Mouse (Mus musculus) neural tube, embryonic 13.5 days (tissue): ENCODE measurements around the gene Ltbp4. TPM values are rescaled to one million over a fixed set of nuclear protein-coding genes. Genes with fewer than 3 reads are reported as not detected.

ENCODE experiments used
- ATAC-seq: fragments of 200-750 bp; cut with Nextera tagmentation; 2 replicates; pipeline ENCODE4 v1.8.0; 2017; ENCODE audit warnings: low read depth, mild to moderate bottlenecking, moderate TSS enrichment, moderate library complexity
- H3K27ac ChIP-seq: fragments of 300-500 bp; sonication (generic); replicated peaks from 2 replicates; pipeline ENCODE4 v1.5.1; 2015; ENCODE audit warnings: moderate library complexity, mild to moderate bottlenecking, inconsistent platforms
- H3K27me3 ChIP-seq: fragments of 300-500 bp; sonication (generic); 2 replicates; pipeline ENCODE4 v1.6.1; 2015; ENCODE audit warnings: mild to moderate bottlenecking, inconsistent platforms
- H3K36me3 ChIP-seq: fragments of 300-500 bp; sonication (generic); 2 replicates; pipeline ENCODE4 v1.6.1; 2015; ENCODE audit warnings: mild to moderate bottlenecking, inconsistent platforms
- H3K4me1 ChIP-seq: fragments of 300-500 bp; sonication (generic); replicated peaks from 2 replicates; pipeline ENCODE4 v1.6.1; 2015; ENCODE audit warnings: inconsistent platforms
- H3K4me2 ChIP-seq: fragments of 300-500 bp; sonication (generic); 2 replicates; pipeline ENCODE4 v1.6.1; 2015; ENCODE audit warnings: inconsistent platforms, mild to moderate bottlenecking, moderate library complexity
- H3K4me3 ChIP-seq: fragments of 300-500 bp; sonication (generic); 2 replicates; pipeline ENCODE4 v1.5.1; 2015; ENCODE audit warnings: mild to moderate bottlenecking, inconsistent platforms
- H3K9ac ChIP-seq: fragments of 300-500 bp; sonication (generic); 2 replicates; pipeline ENCODE4 v1.6.1; 2015; ENCODE audit warnings: moderate library complexity, mild to moderate bottlenecking, inconsistent platforms
- H3K9me3 ChIP-seq: fragments of 300-500 bp; sonication (generic); 2 replicates; pipeline ENCODE4 v1.6.1; 2016; ENCODE audit warnings: inconsistent platforms
- WGBS: fragments of 180-500 bp; shearing (Covaris S2); methylation state at CpG from one replicate; pipeline ENCODE4 v1.1.7; 2015; 5-methylcytosine and 5-hydroxymethylcytosine counted together
- polyA plus RNA-seq: library from polyadenylated mRNA; unstranded; fragments of >200 nt; fragmentation: Nextera tagmentation; extraction: Ambion mirVana; gene quantifications from 2 replicates; pipeline ENCODE4 v1.2.1, GENCODE M21; 2015

Ltbp4 gene
- polyA plus RNA-seq, 1 experiment from 2014 or later, result 6.9 TPM

DNA sequence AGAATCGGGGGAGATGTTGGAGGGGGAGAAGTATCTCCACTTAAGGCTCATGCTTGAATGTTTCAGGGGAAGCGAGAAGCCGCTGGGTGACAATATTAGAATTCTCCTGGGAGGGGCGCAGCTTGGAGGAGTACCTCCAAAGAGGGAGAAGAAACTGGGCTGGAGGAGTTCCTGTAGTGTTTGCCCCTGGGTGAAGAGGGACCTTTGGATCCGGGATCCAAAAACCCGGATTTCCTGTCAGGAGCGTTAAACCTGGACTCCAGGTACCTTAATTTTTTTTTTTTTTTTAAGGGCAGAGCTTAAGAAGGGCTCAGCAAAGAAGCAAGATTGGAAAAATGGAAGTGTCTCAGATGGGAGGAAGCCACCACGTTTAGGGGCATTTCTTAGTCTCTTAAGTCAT lies 5.6 kb downstream of the Ltbp4 start:
- Histone ChIP-seq H3K9ac (no peak overlapping the region), H3K27me3 (peaks cover 98% of the 10 kb centered on the region), H3K4me3 (peak overlapping the region; percentile 47; the same call in 1 of the 2 replicates), H3K4me2 (peak overlapping the region; percentile 87), H3K9me3 (no peaks in the 10 kb centered on the region), H3K36me3 (no peaks in the 10 kb centered on the region), H3K27ac (no peak overlapping the region), H3K4me1 (peaks cover 69% of the 10 kb centered on the region)
- ATAC-seq, result no peak
- 7% methylated on average over 8 of the region's 8 CpGs for WGBS

DNA sequence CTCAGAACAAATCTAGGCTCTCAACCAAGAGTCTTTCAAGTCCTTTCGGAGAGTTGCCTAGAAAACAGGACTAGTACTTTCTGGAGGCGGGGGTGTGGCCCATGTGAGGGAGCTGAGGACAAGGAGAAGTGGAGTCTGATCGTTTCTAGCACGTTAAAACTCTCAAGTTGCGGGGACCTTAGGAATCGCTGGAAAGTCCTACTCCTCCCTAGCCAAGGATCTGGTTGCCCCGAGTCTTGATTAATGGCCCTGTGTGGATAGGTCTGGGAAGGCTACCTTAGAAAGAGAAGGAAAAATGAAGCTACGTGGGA lies 6.0 kb downstream of the Ltbp4 start:
- Histone ChIP-seq H3K4me2 (peak overlapping the region; percentile 60), H3K9me3 (no peaks in the 10 kb centered on the region), H3K36me3 (no peaks in the 10 kb centered on the region), H3K4me1 (peaks cover 67% of the 10 kb centered on the region), H3K27me3 (peaks cover 98% of the 10 kb centered on the region), H3K4me3 (peak overlapping the region; percentile 37; the same call in 1 of the 2 replicates), H3K27ac (no peak overlapping the region), H3K9ac (no peak overlapping the region)
- 4% methylated on average over 8 of the region's 8 CpGs for WGBS
- no peak for ATAC-seq

DNA sequence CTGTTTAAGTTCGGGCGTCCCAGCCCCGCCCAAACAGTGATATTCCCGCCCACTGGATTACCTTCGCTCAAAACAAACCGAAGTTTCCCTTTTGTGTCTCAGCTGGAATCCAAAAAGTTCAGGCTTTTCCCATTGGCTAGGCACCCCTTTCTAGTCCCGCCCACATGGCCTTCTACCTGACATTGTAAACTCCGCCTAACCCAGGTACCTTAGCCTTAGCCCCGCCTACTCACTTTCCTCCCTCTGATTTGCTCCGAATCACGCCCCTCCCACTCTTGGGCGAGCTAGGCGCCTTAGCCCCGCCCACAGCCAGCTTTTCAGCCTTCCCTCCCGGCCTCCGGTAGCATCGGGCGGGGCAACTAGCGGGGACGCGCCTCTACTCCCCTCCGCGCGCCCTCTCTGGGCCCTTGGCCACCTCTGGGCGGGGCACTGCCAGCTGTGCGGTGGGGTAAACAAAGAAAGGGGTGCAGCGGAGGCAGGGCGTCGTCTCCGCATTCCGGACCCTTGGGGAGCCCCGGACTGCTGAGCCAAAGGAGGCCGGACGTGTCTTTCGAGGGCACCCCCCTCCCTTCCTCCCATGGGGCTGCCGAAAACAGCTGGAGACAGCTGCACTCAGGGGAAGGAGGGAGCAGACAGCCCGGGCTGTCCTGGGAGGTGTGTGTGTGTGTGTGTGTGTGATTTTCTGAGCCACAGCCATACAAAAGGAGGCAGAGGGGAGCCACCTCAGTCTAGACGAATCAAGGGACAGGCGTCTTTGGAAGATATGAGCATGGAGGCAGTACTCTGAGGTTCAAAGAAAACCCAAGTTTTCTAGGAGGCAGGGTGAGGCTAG lies 6.6 kb downstream of the Ltbp4 start:
- no peaks in the 10 kb centered on the region for H3K36me3 ChIP-seq
- no peak for ATAC-seq
- H3K4me1 ChIP-seq, result peaks cover 67% of the 10 kb centered on the region
- peak overlapping the region; percentile 56 for H3K9ac ChIP-seq
- H3K9me3 ChIP-seq, result no peaks in the 10 kb centered on the region
- H3K4me3 ChIP-seq, result peak overlapping the region; percentile 37
- peak overlapping the region; percentile 60 for H3K4me2 ChIP-seq
- under 1% methylated on average over 39 of the region's 39 CpGs for WGBS
- H3K27me3 ChIP-seq, result peaks cover 99% of the 10 kb centered on the region
- no peak overlapping the region for H3K27ac ChIP-seq

DNA sequence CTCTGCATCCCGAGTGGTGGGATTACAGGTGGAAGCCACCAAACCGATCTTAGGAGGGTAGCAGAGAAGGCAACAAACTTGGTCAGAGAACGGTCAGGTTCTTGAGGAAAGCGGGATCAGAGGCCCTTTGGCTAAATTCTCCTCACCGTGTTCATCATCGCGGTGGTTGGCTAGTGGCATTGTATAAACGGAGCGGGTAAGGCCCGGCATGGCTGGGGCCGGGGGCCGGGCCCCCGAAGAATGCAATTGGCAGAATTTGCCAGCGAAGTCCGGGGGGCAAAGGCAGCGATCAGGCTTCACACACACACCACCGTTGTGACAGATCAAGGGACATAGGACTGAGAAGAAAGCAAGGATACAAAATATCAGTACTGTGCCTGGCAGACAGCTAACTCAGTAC lies 7.5 kb downstream of the Ltbp4 start:
- Histone ChIP-seq H3K4me1 (peaks cover 75% of the 10 kb centered on the region), H3K4me2 (peak overlapping the region; percentile 60), H3K4me3 (0 out of 2 replicates have a peak overlapping the region, but pooled peaks have one; percentile 21), H3K36me3 (no peaks in the 10 kb centered on the region), H3K27ac (no peak overlapping the region), H3K9ac (no peak overlapping the region), H3K27me3 (peaks cover 100% of the 10 kb centered on the region), H3K9me3 (no peaks in the 10 kb centered on the region)
- ATAC-seq, result no peak
- WGBS, result 23% methylated on average over 17 of the region's 17 CpGs

DNA sequence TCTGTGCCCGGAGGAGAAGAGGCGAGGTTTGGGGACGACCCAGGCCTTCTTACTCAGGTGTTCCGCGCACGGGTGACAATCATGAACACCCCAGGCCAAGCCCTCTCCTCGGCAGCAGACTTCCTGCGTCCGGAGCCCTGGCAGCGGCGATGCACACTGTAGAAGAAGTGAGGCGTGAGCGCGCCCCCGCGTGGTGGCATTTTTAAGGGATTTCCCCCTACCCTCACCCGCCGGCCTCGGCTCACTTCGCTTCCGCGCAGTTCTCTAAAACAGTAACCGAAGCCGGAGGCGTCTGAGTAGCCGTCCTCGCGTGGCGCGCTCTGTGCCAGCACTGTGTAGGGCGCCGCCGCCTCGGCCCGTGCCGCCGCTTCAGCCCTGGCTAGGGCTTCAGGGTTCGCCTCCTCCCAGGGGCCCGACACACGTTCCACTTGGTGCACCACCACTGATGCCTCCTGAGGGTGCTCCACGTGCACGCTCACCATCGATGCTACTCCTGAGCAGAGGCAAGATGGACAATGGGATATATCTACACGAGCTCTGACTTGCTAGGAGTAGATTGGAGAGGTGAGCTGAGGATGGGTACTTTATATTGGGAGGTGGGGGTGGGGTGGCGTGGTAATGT lies 8.1 kb downstream of the Ltbp4 start:
- no peaks in the 10 kb centered on the region for H3K36me3 ChIP-seq
- H3K4me2 ChIP-seq, result peak overlapping the region; percentile 60
- H3K4me1 ChIP-seq, result peaks cover 70% of the 10 kb centered on the region
- H3K9me3 ChIP-seq, result no peaks in the 10 kb centered on the region
- peak overlapping the region; percentile 21 for H3K4me3 ChIP-seq
- WGBS, result 3% methylated on average over 45 of the region's 45 CpGs
- H3K27me3 ChIP-seq, result peaks cover 100% of the 10 kb centered on the region
- no peak overlapping the region for H3K27ac ChIP-seq
- ATAC-seq, result no peak
- H3K9ac ChIP-seq, result no peak overlapping the region

DNA sequence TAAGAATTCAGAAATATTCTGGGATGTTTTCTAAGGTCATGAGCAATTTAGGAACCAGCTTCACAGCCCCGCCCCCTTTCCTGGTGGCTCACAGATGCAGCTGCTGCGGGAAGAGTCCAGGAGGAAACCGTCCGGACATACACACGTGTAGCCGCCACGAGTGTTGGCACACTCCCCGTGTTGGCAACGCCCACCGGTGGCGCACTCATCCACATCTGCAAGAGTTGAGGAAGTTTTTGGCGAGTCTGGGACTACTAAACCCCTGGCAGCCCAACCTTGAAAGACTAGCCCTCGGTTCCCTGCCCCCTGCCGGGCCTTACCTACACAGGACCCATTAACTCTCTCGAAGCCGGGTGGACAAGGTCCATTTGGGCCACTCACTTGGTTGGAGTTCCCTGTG lies 8.8 kb downstream of the Ltbp4 start:
- WGBS, result 37% methylated on average over 16 of the region's 16 CpGs
- peaks cover 100% of the 10 kb centered on the region for H3K27me3 ChIP-seq
- H3K4me1 ChIP-seq, result peaks cover 62% of the 10 kb centered on the region
- H3K36me3 ChIP-seq, result no peaks in the 10 kb centered on the region
- H3K9ac ChIP-seq, result no peak overlapping the region
- H3K27ac ChIP-seq, result no peak overlapping the region
- no peaks in the 10 kb centered on the region for H3K9me3 ChIP-seq
- no peak for ATAC-seq
- H3K4me2 ChIP-seq, result no peak overlapping the region
- H3K4me3 ChIP-seq, result no peak overlapping the region

DNA sequence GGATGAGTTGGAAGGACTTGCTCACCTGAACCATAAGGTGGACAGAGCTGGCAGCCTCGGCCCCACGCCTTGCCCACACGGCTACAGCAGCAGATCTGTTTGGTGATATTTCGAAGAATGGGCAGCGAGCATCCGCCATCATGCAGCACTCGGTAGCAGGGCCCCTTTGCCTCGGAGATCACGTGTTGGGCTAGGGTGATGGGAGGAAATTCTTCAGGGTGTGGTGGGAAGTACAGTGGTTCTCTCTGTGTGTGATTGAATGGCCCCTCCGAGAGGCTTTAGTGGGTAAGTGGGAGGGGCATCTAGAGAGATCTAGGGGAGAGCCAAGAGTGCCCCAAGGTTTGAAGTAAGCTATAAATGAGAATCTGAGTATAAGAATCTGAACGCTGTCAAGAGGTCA lies 9.3 kb downstream of the Ltbp4 start:
- 83% methylated on average over 11 of the region's 11 CpGs for WGBS

DNA sequence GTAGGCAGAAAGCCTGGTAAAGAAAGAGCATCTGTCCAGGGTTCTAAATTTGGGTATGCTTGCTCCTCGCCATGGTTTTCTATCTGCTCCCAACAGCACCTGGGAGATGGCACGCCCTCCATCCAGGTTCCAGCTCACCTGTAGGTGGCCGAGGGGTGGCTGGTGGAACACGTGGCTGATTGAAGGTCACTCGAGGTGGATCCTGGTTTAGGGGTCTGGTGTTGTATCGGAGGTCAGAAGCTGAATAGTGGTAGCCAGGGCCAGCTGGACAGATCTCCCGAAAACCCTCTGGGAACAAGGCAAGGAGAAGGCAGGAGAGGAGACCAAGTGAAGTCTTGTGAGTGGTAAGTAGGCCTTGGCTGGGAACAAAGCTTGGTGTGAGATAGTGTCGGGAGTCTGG lies 10.0 kb downstream of the Ltbp4 start:
- Histone ChIP-seq H3K4me2 (no peak overlapping the region), H3K27ac (no peak overlapping the region), H3K27me3 (peaks cover 96% of the 10 kb centered on the region), H3K4me3 (no peak overlapping the region), H3K9me3 (no peaks in the 10 kb centered on the region), H3K36me3 (no peaks in the 10 kb centered on the region), H3K4me1 (peaks cover 51% of the 10 kb centered on the region), H3K9ac (no peak overlapping the region)
- 91% methylated on average over 8 of the region's 8 CpGs for WGBS
- no peak for ATAC-seq

More for the DNA sequence above, 9.3 kb downstream of the Ltbp4 start:
- Histone ChIP-seq H3K4me3 (no peak overlapping the region), H3K4me2 (no peak overlapping the region), H3K9me3 (no peaks in the 10 kb centered on the region), H3K27ac (no peak overlapping the region), H3K27me3 (peaks cover 96% of the 10 kb centered on the region), H3K36me3 (no peaks in the 10 kb centered on the region), H3K4me1 (peaks cover 57% of the 10 kb centered on the region), H3K9ac (no peak overlapping the region)
- ATAC-seq, result no peak

DNA sequence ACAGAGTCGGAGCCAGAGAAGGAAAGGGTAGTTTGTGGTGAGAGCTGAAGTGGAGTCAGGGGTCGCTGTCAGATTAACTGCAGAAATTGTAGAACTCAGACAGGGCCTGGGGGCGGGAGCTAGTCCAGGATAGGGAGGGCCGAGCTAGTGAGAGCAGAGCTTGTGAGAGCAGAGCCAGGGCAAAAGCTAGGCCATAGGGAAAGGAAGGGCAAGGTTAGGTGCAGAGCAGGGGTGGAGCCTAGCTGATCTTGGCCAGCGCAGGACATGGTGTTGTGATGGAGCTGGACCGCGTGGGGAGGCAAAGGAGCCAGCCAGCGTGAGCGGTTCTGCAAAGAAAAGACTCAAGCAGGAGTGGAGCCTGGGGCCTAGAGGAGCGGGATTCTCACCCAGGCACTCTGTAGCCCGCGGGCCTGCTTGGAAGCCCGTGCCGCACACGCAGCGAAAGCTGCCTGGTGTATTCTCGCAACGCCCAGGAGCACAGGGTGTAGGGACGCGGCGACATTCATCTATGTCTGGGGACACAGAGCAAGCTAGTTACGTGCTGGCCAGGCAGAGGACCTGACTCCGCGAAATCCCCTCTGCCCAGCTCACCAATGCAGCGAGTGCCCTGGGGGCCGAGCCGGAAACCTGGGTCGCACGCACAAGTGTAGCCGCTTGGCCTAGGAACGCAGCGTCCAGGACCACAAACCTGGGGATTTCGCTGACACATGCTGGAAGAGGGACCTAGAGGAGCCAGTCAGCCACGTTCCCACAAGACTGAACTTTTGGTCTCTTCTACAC lies 11.2 kb downstream of the Ltbp4 start:
- Histone ChIP-seq H3K36me3 (no peaks in the 10 kb centered on the region), H3K4me3 (peak overlapping the region; percentile 24; the same call in 1 of the 2 replicates), H3K9ac (0 out of 2 replicates have a peak overlapping the region, but pooled peaks have one; percentile 6), H3K9me3 (no peaks in the 10 kb centered on the region), H3K4me2 (peak overlapping the region; percentile 46), H3K27me3 (peaks cover 93% of the 10 kb centered on the region), H3K27ac (no peak overlapping the region), H3K4me1 (peaks cover 39% of the 10 kb centered on the region)
- no peak for ATAC-seq
- WGBS, result 29% methylated on average over 34 of the region's 34 CpGs

DNA sequence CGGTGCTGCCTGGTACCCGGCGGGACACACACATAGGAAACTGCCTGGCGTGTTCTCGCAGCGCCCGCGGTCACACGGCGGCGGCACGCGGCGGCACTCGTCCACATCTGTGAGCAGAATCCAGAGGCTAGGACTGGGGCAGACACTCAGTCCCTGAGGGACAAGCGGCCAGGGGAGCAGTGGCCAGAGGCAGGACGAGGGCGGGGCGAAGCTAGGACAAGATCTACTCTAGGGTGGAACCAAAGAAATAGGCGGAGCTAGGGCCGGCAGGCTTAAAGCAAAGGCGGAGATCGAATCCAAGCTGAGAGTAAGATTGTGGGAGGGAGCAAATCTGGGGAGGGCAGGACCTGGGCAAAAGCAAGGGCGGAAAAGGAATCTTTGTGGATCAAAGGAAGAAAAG lies 11.8 kb downstream of the Ltbp4 start:
- peaks cover 87% of the 10 kb centered on the region for H3K27me3 ChIP-seq
- no peak overlapping the region for H3K27ac ChIP-seq
- H3K36me3 ChIP-seq, result no peaks in the 10 kb centered on the region
- H3K4me1 ChIP-seq, result peaks cover 33% of the 10 kb centered on the region
- peak overlapping the region; percentile 46 for H3K4me2 ChIP-seq
- no peaks in the 10 kb centered on the region for H3K9me3 ChIP-seq
- WGBS, result 1% methylated on average over 24 of the region's 24 CpGs
- H3K4me3 ChIP-seq, result peak overlapping the region; percentile 24
- peak overlapping the region; percentile 6; the same call in 1 of the 2 replicates for H3K9ac ChIP-seq
- no peak for ATAC-seq

DNA sequence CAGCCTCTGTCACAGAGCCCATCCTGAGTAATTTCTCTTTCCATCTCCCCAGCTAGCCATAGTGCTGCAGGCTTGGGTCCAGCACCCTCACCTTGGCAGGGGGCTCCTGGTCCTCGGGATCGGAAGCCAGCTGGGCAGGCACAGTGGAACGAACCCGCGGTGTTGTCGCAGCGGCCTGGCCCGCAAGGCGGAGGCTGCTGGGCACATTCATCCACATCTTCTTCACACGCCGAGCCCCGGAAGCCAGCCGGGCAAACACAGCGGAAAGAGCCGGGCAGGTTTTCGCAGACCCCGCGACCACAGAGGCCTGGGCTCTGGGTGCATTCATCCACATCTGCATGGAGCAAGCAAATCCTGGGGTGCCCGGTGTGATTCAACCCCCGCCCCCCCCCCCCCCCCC lies 12.6 kb downstream of the Ltbp4 start:
- Histone ChIP-seq H3K4me3 (no peak overlapping the region), H3K4me2 (no peak overlapping the region), H3K36me3 (no peaks in the 10 kb centered on the region), H3K4me1 (peaks cover 28% of the 10 kb centered on the region), H3K27me3 (peaks cover 79% of the 10 kb centered on the region), H3K27ac (no peak overlapping the region), H3K9me3 (no peaks in the 10 kb centered on the region), H3K9ac (0 out of 2 replicates have a peak overlapping the region, but pooled peaks have one; percentile 17)
- no peak for ATAC-seq
- 48% methylated on average over 18 of the region's 20 CpGs for WGBS

DNA sequence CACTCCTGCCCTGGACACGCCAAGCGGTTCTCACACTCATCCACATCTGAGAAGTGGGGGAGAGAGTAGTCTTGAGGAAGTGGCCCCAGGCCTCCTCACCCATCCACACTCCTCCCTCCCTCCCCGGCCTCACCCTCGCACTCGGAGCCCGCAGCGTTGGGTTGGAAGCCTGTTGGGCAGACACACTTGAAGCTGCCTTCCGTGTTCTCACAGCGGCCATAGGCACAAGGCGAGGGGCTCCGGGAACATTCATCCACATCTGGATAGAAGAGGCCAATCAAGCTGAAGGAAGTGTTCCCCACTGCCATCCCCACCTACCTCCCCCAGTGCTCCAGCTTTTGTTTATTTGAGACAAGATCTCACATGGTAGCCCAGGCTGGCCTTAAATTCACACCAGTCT lies 13.3 kb downstream of the Ltbp4 start:
- Histone ChIP-seq H3K27ac (no peak overlapping the region), H3K36me3 (no peaks in the 10 kb centered on the region), H3K9me3 (no peaks in the 10 kb centered on the region), H3K4me1 (peaks cover 20% of the 10 kb centered on the region), H3K9ac (no peak overlapping the region), H3K27me3 (peaks cover 72% of the 10 kb centered on the region), H3K4me3 (no peak overlapping the region), H3K4me2 (no peak overlapping the region)
- ATAC-seq, result no peak
- WGBS, result 94% methylated on average over 11 of the region's 11 CpGs
